Mouse (Mus musculus): ENCODE results near the gene Dpp8. TPM values are rescaled to one million over a fixed set of nuclear protein-coding genes. Genes with fewer than 3 reads are reported as not detected.

Gene Dpp8
- total RNA-seq, 2 experiments from 2014 or later = 67.5 to 74.3 TPM

- DNase-seq = no peak
- intact Hi-C loops (cut with DNase I) = loop anchor here (5.0 kb wide), 1 partner anchor 39 kb away; no protein-coding TSS in a partner anchor
These were observed 51.0 kb downstream of the Dpp8 start for GRCm38 (mm10) chr9:65083075-65083765.

- intact Hi-C loops (cut with DNase I) = loop anchor here (5.0 kb wide), 1 partner anchor 38 kb away; no protein-coding TSS in a partner anchor
- no peak for DNase-seq
These were observed 52.1 kb downstream of the Dpp8 start for GRCm38 (mm10) chr9:65084198-65084807.

GRCm38 (mm10) chr9:65085270-65085669 is 53.1 kb downstream of the Dpp8 start:
- DNase-seq = no peak
- intact Hi-C loops (cut with DNase I) = no loop called here

- intact Hi-C loops (cut with DNase I) = no loop called here
- no peak for DNase-seq
These were observed 54.6 kb downstream of the Dpp8 start for GRCm38 (mm10) chr9:65086801-65087200.

GRCm38 (mm10) chr9:65087490-65087889 is 55.3 kb downstream of the Dpp8 start:
- intact Hi-C loops (cut with DNase I) = no loop called here
- DNase-seq = peak in 1 of 2 experiments; percentile 25

- peak; percentile 78 to 83 for DNase-seq
- intact Hi-C loops (cut with DNase I) = no loop called here
These were observed 62.0 kb downstream of the Dpp8 start for GRCm38 (mm10) chr9:65094237-65094636.

GRCm38 (mm10) chr9:65100991-65101685 is 68.9 kb downstream of the Dpp8 start, which contains the start of gene Igdcc4:
Gene Igdcc4 (plus strand): TSS chr9:65101486.
- intact Hi-C loops (cut with DNase I) = no loop called here
- DNase-seq = peak; percentile 41 to 54

GRCm38 (mm10) chr9:65101686-65102376 is 69.6 kb downstream of the Dpp8 start:
- DNase-seq = peak; percentile 50 to 62
- intact Hi-C loops (cut with DNase I) = no loop called here

- DNase-seq = peak in 1 of 2 experiments; percentile 27
- intact Hi-C loops (cut with DNase I) = no loop called here
These were observed 70.4 kb downstream of the Dpp8 start for GRCm38 (mm10) chr9:65102377-65103172.

- DNase-seq = no peak
- intact Hi-C loops (cut with DNase I) = no loop called here
These were observed 71.0 kb downstream of the Dpp8 start for GRCm38 (mm10) chr9:65103173-65103752.

GRCm38 (mm10) chr9:65106821-65107220 is 74.6 kb downstream of the Dpp8 start:
- no peak for DNase-seq
- intact Hi-C loops (cut with DNase I) = no loop called here

GRCm38 (mm10) chr9:65107893-65108292 is 75.7 kb downstream of the Dpp8 start:
- DNase-seq = no peak
- intact Hi-C loops (cut with DNase I) = no loop called here

GRCm38 (mm10) chr9:65109132-65110072 is 77.2 kb downstream of the Dpp8 start:
- peak in 1 of 2 experiments; percentile 21 for DNase-seq
- intact Hi-C loops (cut with DNase I) = no loop called here

- DNase-seq = no peak
- intact Hi-C loops (cut with DNase I) = no loop called here
These were observed 79.5 kb downstream of the Dpp8 start for GRCm38 (mm10) chr9:65111698-65112097.

GRCm38 (mm10) chr9:65113694-65114093 is 81.5 kb downstream of the Dpp8 start:
- intact Hi-C loops (cut with DNase I) = no loop called here
- no peak for DNase-seq

- intact Hi-C loops (cut with DNase I) = no loop called here
These were observed 83.7 kb downstream of the Dpp8 start for GRCm38 (mm10) chr9:65115891-65116290.

GRCm38 (mm10) chr9:65117516-65117915 is 85.3 kb downstream of the Dpp8 start:
- intact Hi-C loops (cut with DNase I) = no loop called here
- no peak for DNase-seq

More at GRCm38 (mm10) chr9:65115891-65116290, 83.7 kb downstream of the Dpp8 start:
- DNase-seq = no peak

- intact Hi-C loops (cut with DNase I) = loop anchor here (5.0 kb wide), 2 partner anchors 39 to 109 kb away; no protein-coding TSS in a partner anchor
- DNase-seq = peak; percentile 74 to 85
These were observed 88.7 kb downstream of the Dpp8 start for GRCm38 (mm10) chr9:65120935-65121334.

Measured in heart, postnatal 14 days (tissue).